Mouse (Mus musculus) neural tube, embryonic 13.5 days (tissue): ENCODE measurements around the gene Ndst2. TPM values are rescaled to one million over a fixed set of nuclear protein-coding genes. Genes with fewer than 3 reads are reported as not detected.
"Not testable (repeated sequence)": the region's sequence is repeated elsewhere in the genome, so short reads cannot be mapped to it uniquely, and the experiment has no call there.

Source experiments
- ATAC-seq: fragments of 200-750 bp; cut with Nextera tagmentation; 2 replicates; pipeline ENCODE4 v1.8.0; 2017; ENCODE audit warnings: low read depth, mild to moderate bottlenecking, moderate TSS enrichment, moderate library complexity
- H3K27ac ChIP-seq: fragments of 300-500 bp; sonication (generic); replicated peaks from 2 replicates; pipeline ENCODE4 v1.5.1; 2015; ENCODE audit warnings: moderate library complexity, mild to moderate bottlenecking, inconsistent platforms
- H3K27me3 ChIP-seq: fragments of 300-500 bp; sonication (generic); 2 replicates; pipeline ENCODE4 v1.6.1; 2015; ENCODE audit warnings: mild to moderate bottlenecking, inconsistent platforms
- H3K36me3 ChIP-seq: fragments of 300-500 bp; sonication (generic); 2 replicates; pipeline ENCODE4 v1.6.1; 2015; ENCODE audit warnings: mild to moderate bottlenecking, inconsistent platforms
- H3K4me1 ChIP-seq: fragments of 300-500 bp; sonication (generic); replicated peaks from 2 replicates; pipeline ENCODE4 v1.6.1; 2015; ENCODE audit warnings: inconsistent platforms
- H3K4me2 ChIP-seq: fragments of 300-500 bp; sonication (generic); 2 replicates; pipeline ENCODE4 v1.6.1; 2015; ENCODE audit warnings: inconsistent platforms, mild to moderate bottlenecking, moderate library complexity
- H3K4me3 ChIP-seq: fragments of 300-500 bp; sonication (generic); 2 replicates; pipeline ENCODE4 v1.5.1; 2015; ENCODE audit warnings: mild to moderate bottlenecking, inconsistent platforms
- H3K9ac ChIP-seq: fragments of 300-500 bp; sonication (generic); 2 replicates; pipeline ENCODE4 v1.6.1; 2015; ENCODE audit warnings: moderate library complexity, mild to moderate bottlenecking, inconsistent platforms
- H3K9me3 ChIP-seq: fragments of 300-500 bp; sonication (generic); 2 replicates; pipeline ENCODE4 v1.6.1; 2016; ENCODE audit warnings: inconsistent platforms
- WGBS: fragments of 180-500 bp; shearing (Covaris S2); methylation state at CpG from one replicate; pipeline ENCODE4 v1.1.7; 2015; 5-methylcytosine and 5-hydroxymethylcytosine counted together
- polyA plus RNA-seq: library from polyadenylated mRNA; unstranded; fragments of >200 nt; fragmentation: Nextera tagmentation; extraction: Ambion mirVana; gene quantifications from 2 replicates; pipeline ENCODE4 v1.2.1, GENCODE M21; 2015

Ndst2 gene
- polyA plus RNA-seq, 1 experiment from 2014 or later: 17.4 TPM

DNA sequence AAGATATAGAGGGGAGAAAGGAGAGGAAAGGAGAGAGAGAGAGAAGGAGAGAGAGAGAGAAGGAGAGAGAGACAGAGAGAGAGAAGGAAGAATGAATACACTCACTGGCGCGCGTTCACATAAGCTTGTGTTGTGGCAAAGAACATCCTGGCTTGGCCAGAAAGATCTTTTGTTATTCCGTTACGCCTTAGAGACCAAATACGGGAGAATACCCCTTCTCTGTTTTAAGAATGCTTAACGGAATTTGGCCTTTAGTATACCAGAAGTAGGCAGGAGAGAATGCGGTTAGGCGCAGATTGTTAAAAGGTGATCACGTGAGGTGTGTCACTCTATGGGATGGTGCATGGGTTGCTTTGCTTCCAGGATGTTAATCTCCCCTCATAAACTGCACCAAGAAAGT, 26.1 kb downstream of the Ndst2 start:
- H3K4me2 ChIP-seq: peak overlapping the region; percentile 83
- 11% methylated on average over 10 of the region's 10 CpGs for WGBS
- peak overlapping the region; percentile 99 for H3K9ac ChIP-seq
- H3K4me1 ChIP-seq: peaks cover 36% of the 10 kb centered on the region
- no peak for ATAC-seq
- H3K9me3 ChIP-seq: no peaks in the 10 kb centered on the region
- peaks cover 52% of the 10 kb centered on the region for H3K36me3 ChIP-seq
- H3K4me3 ChIP-seq: peak overlapping the region; percentile 100
- peak overlapping the region; percentile 87 for H3K27ac ChIP-seq
- no peaks in the 10 kb centered on the region for H3K27me3 ChIP-seq

- H3K4me2 ChIP-seq: peak within 1 kb of the TSS; percentile 83
- no peaks in the 10 kb centered on the region for H3K9me3 ChIP-seq
- peak within 1 kb of the TSS; percentile 87 for H3K27ac ChIP-seq
- H3K4me3 ChIP-seq: peak within 1 kb of the TSS; percentile 100
- WGBS: under 1% methylated on average over 79 of the region's 80 CpGs
- H3K9ac ChIP-seq: peak within 1 kb of the TSS; percentile 99
- H3K27me3 ChIP-seq: no peaks in the 10 kb centered on the region
- ATAC-seq: peak; percentile 95
- peaks cover 36% of the 10 kb centered on the region for H3K4me1 ChIP-seq
- H3K36me3 ChIP-seq: peaks cover 45% of the 10 kb centered on the region
Observed at GRCm38 (mm10) chr14:20707201-20708190, 26.9 kb downstream of the Ndst2 start, which contains the start of gene Zswim8. Gene Zswim8 (plus strand): TSS chr14:20707552.

DNA sequence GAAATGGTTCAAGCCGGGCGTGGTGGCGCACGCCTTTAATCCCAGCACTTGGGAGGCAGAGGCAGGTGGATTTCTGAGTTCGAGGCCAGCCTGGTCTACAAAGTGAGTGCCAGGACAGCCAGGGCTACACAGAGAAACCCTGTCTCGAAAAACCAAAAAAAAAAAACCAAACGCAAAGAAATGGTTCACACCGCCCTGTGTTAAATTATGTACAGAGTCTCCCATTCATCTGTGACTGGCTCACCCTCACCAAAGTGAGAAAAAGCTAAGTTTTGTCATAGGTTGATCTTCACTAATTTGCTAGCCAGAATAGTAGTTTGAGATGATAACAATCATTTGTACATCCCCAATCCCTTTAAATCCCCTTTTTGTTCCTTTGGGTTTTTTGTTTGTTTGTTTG, 30.9 kb downstream of the Ndst2 start:
- H3K36me3 ChIP-seq: peaks cover 27% of the 10 kb centered on the region
- H3K4me1 ChIP-seq: peaks cover 59% of the 10 kb centered on the region
- H3K27ac ChIP-seq: peak overlapping the region; percentile 92
- peak overlapping the region; percentile 68 for H3K4me2 ChIP-seq
- H3K9ac ChIP-seq: peak overlapping the region; percentile 88
- not testable (repeated sequence) for ATAC-seq, H3K27me3 ChIP-seq, H3K9me3 ChIP-seq
- peak overlapping the region; percentile 79 for H3K4me3 ChIP-seq
- WGBS: 7% methylated on average over 8 of the region's 8 CpGs

DNA sequence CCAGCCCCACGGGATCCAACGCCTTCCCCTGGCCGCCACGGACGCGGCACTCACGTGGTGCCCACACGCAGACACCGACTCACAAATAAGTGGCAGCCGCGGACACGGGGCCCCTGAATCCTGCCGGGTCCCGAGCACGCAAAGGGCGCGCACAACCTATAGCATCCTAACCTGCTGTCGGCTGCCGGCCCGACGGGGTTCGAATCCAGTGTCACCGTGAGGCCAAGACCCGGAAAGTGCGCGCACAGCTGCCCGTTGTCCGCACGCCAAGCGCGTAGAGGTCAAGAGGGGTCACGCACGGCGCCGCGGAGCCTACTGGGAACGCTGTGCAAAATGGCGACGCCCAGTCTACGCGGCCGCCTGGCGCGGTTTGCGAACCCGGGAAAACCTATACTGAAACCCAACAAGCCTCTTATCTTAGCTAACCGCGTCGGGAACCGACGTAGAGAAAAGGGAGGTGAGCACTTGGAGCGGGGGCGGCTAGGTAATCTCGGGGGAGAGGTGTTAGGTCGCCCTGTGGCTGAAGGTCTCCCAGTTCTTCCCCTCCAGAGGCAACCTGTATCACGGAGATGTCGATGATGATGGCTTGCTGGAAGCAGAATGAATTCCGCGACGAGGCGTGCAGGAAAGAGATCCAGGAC, 31.5 kb downstream of the Ndst2 start, which contains the start of gene Chchd1:
Gene Chchd1, plus strand, starts transcription at position 266 of the 641 bp plus-strand sequence.
- peak within 1 kb of the TSS; percentile 92 for H3K27ac ChIP-seq
- H3K27me3 ChIP-seq: no peaks in the 10 kb centered on the region
- peak within 1 kb of the TSS; percentile 88 for H3K9ac ChIP-seq
- peak within 1 kb of the TSS; percentile 68 for H3K4me2 ChIP-seq
- under 1% methylated on average over 61 of the region's 61 CpGs for WGBS
- H3K9me3 ChIP-seq: no peaks in the 10 kb centered on the region
- ATAC-seq: peak; percentile 64
- peaks cover 31% of the 10 kb centered on the region for H3K36me3 ChIP-seq
- peaks cover 61% of the 10 kb centered on the region for H3K4me1 ChIP-seq
- H3K4me3 ChIP-seq: peak within 1 kb of the TSS; percentile 79

DNA sequence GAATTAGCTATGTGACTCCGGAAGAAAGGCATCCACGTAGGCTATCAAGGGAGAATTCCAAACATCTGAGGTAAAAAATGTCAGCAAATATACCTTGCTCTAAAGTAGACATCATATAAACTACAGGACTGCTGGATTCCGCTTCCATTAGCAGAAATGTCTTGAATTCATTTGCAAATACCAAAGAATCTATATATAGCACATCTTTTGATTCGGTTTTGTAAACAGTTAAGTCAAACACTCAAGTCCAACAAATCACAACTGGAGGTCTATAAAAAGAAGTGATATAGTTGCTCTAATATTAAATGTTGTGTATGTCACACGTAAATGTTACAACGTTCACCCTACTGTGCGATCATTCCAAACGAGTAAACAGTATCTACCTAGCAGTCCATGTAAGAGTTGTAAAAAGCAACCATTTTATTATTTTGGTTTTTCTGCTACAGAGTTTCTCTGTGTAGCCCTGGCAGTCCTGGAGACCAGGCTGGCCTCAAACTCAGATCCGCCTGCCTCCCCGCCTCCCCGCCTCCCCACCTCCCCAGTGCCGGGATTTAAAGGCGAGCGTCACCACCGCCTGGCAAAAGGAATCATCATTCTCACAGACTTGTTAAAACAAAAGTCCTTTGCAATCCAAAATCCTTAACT, 32.1 kb downstream of the Ndst2 start:
- peaks cover 32% of the 10 kb centered on the region for H3K36me3 ChIP-seq
- peak overlapping the region; percentile 92 for H3K27ac ChIP-seq
- 15% methylated on average over 15 of the region's 15 CpGs for WGBS
- H3K27me3 ChIP-seq: no peaks in the 10 kb centered on the region
- H3K4me3 ChIP-seq: peak overlapping the region; percentile 79
- no peaks in the 10 kb centered on the region for H3K9me3 ChIP-seq
- peak; percentile 7; the same call in 1 of the 2 replicates for ATAC-seq
- H3K4me1 ChIP-seq: peaks cover 68% of the 10 kb centered on the region
- peak overlapping the region; percentile 68 for H3K4me2 ChIP-seq
- H3K9ac ChIP-seq: peak overlapping the region; percentile 88

GRCm38 (mm10) chr14:20701554-20701953, 32.8 kb downstream of the Ndst2 start:
- peak overlapping the region; percentile 88 for H3K9ac ChIP-seq
- no peak overlapping the region for H3K27ac ChIP-seq
- no peaks in the 10 kb centered on the region for H3K9me3 ChIP-seq
- H3K4me1 ChIP-seq: peaks cover 70% of the 10 kb centered on the region
- no peaks in the 10 kb centered on the region for H3K27me3 ChIP-seq
- peak overlapping the region; percentile 68 for H3K4me2 ChIP-seq
- peaks cover 32% of the 10 kb centered on the region for H3K36me3 ChIP-seq
- H3K4me3 ChIP-seq: peak overlapping the region; percentile 79
- WGBS: 83% methylated on average over 8 of the region's 8 CpGs
- ATAC-seq: no peak

DNA sequence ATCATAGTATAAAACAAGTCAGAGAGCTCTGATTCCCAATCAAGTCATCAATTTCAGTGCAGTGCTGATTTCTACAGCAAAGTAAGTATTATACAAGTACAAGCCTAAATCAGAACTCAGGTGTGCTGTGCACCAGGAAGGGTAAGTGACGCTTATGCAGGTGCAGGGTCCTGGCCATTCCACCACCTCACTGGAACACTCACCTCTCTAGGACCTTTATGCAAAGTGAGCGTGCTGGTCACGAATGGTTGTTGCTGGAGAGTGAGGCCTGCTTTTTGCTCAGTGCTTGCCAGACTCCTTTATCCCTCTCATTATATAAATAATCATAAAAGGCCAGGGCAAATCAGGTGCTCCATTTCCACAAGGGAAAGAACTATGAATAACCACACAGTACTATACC, 34.0 kb downstream of the Ndst2 start:
- no peak for ATAC-seq
- 87% methylated on average over 3 of the region's 3 CpGs for WGBS
- no peaks in the 10 kb centered on the region for H3K27me3 ChIP-seq
- peaks cover 76% of the 10 kb centered on the region for H3K4me1 ChIP-seq
- H3K27ac ChIP-seq: no peak overlapping the region
- no peak overlapping the region for H3K4me2 ChIP-seq
- no peak overlapping the region for H3K4me3 ChIP-seq
- no peaks in the 10 kb centered on the region for H3K9me3 ChIP-seq
- no peak overlapping the region for H3K9ac ChIP-seq
- peaks cover 29% of the 10 kb centered on the region for H3K36me3 ChIP-seq

DNA sequence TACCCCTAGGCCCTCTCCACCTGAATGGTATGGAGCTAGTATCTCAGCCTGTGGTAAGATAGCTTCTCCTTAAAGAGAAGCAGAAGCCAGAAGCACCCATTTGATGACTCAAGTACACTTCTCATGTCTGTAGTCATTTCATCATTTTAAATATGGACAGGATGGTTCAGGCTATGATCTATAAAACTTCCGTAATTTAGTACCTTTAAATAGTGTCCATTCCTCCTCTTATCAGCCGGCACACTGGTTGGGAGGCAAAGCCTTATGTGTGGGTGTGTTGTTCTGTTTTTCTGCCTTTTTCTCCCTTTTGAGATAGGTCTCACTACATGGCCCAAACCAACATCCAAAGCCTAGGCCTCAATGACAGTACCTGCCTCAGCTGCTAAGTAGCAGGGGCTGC, 35.8 kb downstream of the Ndst2 start:
- H3K4me1 ChIP-seq: peaks cover 81% of the 10 kb centered on the region
- H3K9me3 ChIP-seq: no peaks in the 10 kb centered on the region
- no peaks in the 10 kb centered on the region for H3K27me3 ChIP-seq
- no peak overlapping the region for H3K27ac ChIP-seq
- H3K4me2 ChIP-seq: peak overlapping the region; percentile 84
- H3K4me3 ChIP-seq: peak overlapping the region; percentile 77; the same call in 1 of the 2 replicates
- ATAC-seq: no peak
- H3K36me3 ChIP-seq: peaks cover 24% of the 10 kb centered on the region
- 94% methylated on average over 2 of the region's 2 CpGs for WGBS
- H3K9ac ChIP-seq: peak overlapping the region; percentile 87

DNA sequence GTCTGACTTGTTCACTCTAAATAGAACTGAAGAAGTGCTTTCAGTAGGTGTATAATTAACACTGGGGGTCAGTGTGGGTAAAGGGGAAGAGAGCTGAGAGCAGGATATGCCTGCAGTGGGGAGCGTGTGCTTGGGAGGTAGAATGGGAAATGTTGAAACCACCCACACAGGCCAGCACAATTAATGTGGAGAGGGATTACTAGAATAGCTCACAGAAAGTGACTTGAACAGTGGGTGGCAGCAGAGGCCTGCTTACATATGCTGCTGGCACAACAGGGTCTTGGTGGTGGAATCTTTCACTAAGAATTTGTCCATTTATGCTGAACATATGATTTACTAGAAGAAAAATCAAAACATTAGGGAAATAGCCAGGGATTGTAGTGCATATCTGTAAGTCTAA, 37.4 kb downstream of the Ndst2 start:
- H3K4me1 ChIP-seq: peaks cover 75% of the 10 kb centered on the region
- H3K36me3 ChIP-seq: peaks cover 40% of the 10 kb centered on the region
- no peaks in the 10 kb centered on the region for H3K9me3 ChIP-seq
- WGBS: 3% methylated on average over 1 of the region's 1 CpGs
- no peak overlapping the region for H3K27ac ChIP-seq
- H3K9ac ChIP-seq: peak overlapping the region; percentile 87
- peak overlapping the region; percentile 77 for H3K4me3 ChIP-seq
- no peaks in the 10 kb centered on the region for H3K27me3 ChIP-seq
- ATAC-seq: no peak
- peak overlapping the region; percentile 84 for H3K4me2 ChIP-seq

- peak overlapping the region; percentile 84 for H3K4me2 ChIP-seq
- peaks cover 64% of the 10 kb centered on the region for H3K4me1 ChIP-seq
- H3K4me3 ChIP-seq: peak overlapping the region; percentile 77
- H3K27ac ChIP-seq: peak overlapping the region; percentile 97
- H3K9ac ChIP-seq: peak overlapping the region; percentile 87
- no peak for ATAC-seq
- H3K27me3 ChIP-seq: no peaks in the 10 kb centered on the region
- 10% methylated on average over 27 of the region's 27 CpGs for WGBS
- H3K36me3 ChIP-seq: peaks cover 50% of the 10 kb centered on the region
- no peaks in the 10 kb centered on the region for H3K9me3 ChIP-seq
Observed at GRCm38 (mm10) chr14:20695761-20696520, 38.4 kb downstream of the Ndst2 start.
